Mouse (Mus musculus): ENCODE data around the gene Btn1a1.

- no peak for TF ChIP-seq POLR2A (IDR thresholded peaks at IDR 0.05; ENCODE audit: borderline replicate concordance, extremely low read depth, low read depth, low read length)
- TF ChIP-seq CTCF (IDR thresholded peaks at IDR 0.05; ENCODE audit: insufficient read depth, low read length), result no peak
These were observed 35.8 kb upstream of the Btn1a1 start for GRCm38 (mm10) chr13:23501511-23501910.
